Mouse (Mus musculus) bone marrow macrophage, adult 2 months (primary cell): ENCODE data around the gene Dlg4.

Source experiments
- CTCF ChIP-seq: IDR thresholded peaks from 2 replicates; pipeline ENCODE4 v1.5.1; 2012; ENCODE audit warnings: low read depth, mild to moderate bottlenecking, low read length, moderate library complexity
- POLR2A ChIP-seq: IDR thresholded peaks from 2 replicates; pipeline ENCODE4 v1.6.1; 2012; ENCODE audit warnings: mild to moderate bottlenecking, low read depth, low read length, borderline replicate concordance

GRCm38 (mm10) chr11:70042309-70043085 is 25.8 kb downstream of the Dlg4 start:
- no peak for TF ChIP-seq POLR2A
- TF ChIP-seq CTCF: no peak
